Mouse (Mus musculus) left cerebral cortex, postnatal 36 days (tissue): ENCODE measurements at regions not wholly inside any gene's neighbourhood (a gene's known extent, or its start where the extent isn't known, plus 50 kb on each side); places are given as distances from the start of the nearest gene placed in this dataset.
"Not testable (repeated sequence)": the region's sequence is repeated elsewhere in the genome, so short reads cannot be mapped to it uniquely, and the experiment has no call there.

Source experiments
- DNase-seq, 2 experiments: peaks; one replicate each; pipeline ENCODE4 v3.0.0; 2021 to 2022; ENCODE audit warnings: low spot score in 2 of 2, mixed read lengths in 1 of 2
- intact Hi-C: fragments of 180-260 bp; cut with DNase I; formaldehyde crosslinking; loops from one replicate; pipeline ENCODE4 v1.15.1; 2025

GRCm38 (mm10) chr11:29628476-29628875 is 64.3 kb upstream of the Rtn4 start:
- intact Hi-C loops = no loop called here
- DNase-seq = no peak

GRCm38 (mm10) chr11:29632486-29632885 is 60.3 kb upstream of the Rtn4 start:
- DNase-seq = no peak
- intact Hi-C loops = no loop called here

GRCm38 (mm10) chr11:29633288-29633687 is 59.5 kb upstream of the Rtn4 start:
- DNase-seq, intact Hi-C loops: not testable (repeated sequence)

DNA sequence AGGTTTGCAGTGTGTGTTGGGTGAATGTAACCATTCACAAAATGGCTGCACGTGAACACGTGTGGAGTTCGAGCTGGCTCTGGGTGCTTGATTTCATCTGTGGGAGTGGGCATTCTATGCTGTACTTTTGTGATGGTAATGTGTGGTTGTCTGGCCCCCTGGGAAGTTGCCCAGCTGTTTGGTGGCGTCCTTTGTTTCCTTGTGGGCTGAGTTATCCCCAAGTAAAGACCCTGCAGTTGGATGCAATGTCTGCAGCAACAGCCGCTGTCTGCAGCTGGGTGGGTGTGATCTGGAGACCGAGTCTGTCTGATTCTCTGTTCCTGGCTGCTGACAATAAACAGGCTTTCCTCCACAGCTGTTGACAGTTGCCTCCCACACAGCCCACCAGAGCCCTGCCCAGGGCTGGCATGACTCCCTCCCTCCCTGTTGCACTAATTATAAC is 56.0 kb upstream of the Rtn4 start:
- no peak for DNase-seq
- intact Hi-C loops = loop anchor here (1.0 kb wide), 1 partner anchor 30 kb away; no protein-coding TSS in a partner anchor

DNA sequence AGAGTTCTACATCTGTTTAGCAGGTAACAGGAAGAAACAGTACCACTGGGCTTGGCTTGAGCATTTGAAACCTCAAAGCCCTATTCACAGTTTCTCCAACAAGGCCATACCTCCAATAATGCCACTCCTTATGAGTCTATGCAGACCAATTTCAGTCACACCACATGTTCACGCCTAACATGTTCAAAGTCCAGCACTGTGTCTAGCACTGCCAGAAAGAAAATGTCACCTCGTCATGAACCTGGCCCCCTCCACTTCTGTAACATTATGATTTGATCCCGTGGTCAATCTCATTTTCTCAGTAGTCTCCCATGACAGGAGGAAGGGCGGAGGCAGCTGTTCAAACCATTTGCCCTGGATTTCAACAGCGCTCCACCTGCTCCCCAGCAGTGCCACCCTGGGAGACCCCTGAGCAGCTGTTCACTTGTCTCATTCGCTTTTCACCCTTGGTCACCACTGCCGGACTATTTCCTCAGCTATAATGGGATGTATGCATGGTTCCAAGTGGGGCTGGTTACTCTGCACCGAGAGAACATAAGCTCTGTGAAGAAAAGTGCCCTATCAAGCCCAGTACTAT is 54.6 kb upstream of the Rtn4 start:
- DNase-seq = no peak
- intact Hi-C loops = no loop called here

- no peak for DNase-seq
- intact Hi-C loops = no loop called here
These were observed 53.9 kb upstream of the Rtn4 start for GRCm38 (mm10) chr11:29638861-29639260.
